Mouse (Mus musculus): ENCODE results near the gene Dgkb.

Gene Dgkb

DNA sequence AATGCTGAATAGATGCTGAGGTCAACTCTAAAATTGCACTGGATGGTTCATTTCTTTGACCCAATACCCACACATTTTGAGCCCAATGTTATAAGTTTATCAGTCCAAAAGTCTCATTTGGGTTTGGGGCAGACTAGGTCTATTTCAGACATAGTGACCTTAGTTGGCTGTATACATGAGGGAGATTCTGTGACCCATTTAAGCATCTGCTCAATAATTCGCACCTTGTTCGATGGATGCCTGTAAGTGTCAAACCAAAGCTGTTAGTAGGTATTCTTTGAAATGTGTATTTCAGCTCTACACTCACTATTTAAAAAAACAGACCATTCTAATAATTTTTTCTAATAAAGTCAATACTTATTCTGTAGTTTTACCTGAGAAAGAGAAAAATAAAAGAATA lies 776.1 kb downstream of the Dgkb start:
- DNase-seq (ENCODE audit: low read depth, low spot score) = no peak

GRCm38 (mm10) chr12:38594055-38594454 lies 776.5 kb downstream of the Dgkb start:
- DNase-seq (ENCODE audit: low read depth, low spot score) = no peak

DNA sequence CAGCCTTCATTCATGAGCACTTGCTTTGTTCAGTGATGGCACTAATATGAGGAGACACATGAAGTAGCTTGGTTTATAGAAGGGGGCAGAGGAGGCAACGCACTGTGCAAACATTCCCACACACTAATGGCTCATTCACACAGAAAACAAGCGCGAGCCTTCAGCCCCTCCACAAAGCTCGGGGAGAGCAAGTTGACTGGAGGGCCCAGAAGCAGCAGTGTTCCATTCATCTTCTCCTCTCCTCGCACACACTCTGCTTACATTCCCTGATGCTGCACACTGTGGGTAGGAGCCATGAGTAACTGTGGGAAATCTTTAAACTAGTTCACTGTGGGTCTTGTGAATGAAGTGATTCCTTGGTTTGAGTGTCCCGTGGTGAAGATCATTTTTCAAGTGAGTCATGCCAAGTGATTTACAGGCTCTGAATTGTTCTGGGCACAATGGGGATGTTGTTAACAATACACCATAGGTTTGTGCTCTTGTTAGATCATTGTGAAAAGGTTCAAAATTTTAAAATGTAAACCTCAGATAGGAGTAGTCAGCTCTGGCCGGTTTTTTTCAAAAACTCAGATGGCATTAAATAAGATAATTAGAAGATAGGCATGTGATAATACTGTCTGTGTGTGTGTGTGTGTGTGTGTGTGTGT lies 779.0 kb downstream of the Dgkb start:
- DNase-seq (ENCODE audit: low read depth, low spot score) = no peak

DNA sequence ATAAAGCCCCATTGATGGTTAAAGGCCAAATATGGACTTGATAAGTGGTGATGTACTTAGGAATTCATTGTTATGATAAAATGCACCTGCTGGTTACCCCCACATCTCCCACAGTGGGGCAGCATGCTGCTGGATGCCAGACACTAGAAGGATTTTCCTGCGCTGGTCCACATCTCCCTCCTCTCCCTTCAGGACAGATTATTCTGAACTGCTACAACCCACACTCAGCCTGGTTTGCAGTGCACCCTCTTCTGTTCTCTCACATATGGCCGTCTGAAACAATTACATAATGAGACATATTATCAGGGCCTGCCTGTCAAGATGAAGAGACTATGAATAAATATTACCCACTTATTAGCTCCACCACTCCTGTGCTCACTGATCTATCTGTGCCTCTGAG lies 780.6 kb downstream of the Dgkb start:
- DNase-seq (ENCODE audit: low read depth, low spot score) = no peak

GRCm38 (mm10) chr12:38600165-38600845 lies 782.8 kb downstream of the Dgkb start:
- peak; percentile 53 for DNase-seq (ENCODE audit: low read depth, low spot score)

GRCm38 (mm10) chr12:38608104-38608503 lies 790.6 kb downstream of the Dgkb start:
- DNase-seq (ENCODE audit: low read depth, low spot score) = no peak

GRCm38 (mm10) chr12:38668265-38668664 lies 850.7 kb downstream of the Dgkb start:
- DNase-seq (ENCODE audit: low read depth, low spot score) = no peak

Measured in telencephalon, adult 2 months (tissue).